ENCODE assay signal across 8 mouse cellular contexts in the genomic region with DNA sequence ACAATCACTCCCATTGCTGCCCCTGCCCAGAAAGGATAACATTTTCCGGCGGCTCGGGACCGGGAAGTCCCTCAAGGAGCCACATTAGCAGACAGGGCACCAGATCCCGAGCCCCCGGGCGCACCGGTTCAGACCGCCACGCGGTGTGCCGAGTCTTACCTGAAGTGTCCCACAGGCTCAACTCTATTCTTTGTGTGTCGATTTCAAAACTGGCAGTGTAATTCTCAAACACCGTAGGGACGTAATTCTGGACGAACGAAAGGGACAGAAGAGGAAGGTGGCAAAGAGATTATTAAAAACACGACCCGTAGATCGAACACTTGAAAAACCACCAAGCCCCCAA. TPM values are rescaled to one million over a fixed set of nuclear protein-coding genes. Genes with fewer than 3 reads are reported as not detected.
DNase-seq lines count a peak whose midpoint lies in the region; ATAC-seq and TF ChIP-seq lines count a peak whose summit lies in the region.

No protein-coding gene starts in this region.

- peak overlapping the region; percentile 84 for H3K9ac ChIP-seq in kidney, postnatal 0 days (ENCODE audit: low read depth, low read length)
- peak overlapping the region; percentile 100 for H3K9ac ChIP-seq in hindbrain, embryonic 13.5 days
- H3K9ac ChIP-seq in midbrain, embryonic 14.5 days (replicated peaks; ENCODE audit: low read length): peak overlapping the region; percentile 99

- ATAC-seq in kidney, postnatal 0 days (replicated peaks; ENCODE audit: low FRiP score, low read depth): peak; percentile 17; the same call in 1 of the 2 replicates
- ATAC-seq in hindbrain, embryonic 13.5 days (ENCODE audit: low FRiP score): peak; percentile 15; the same call in 1 of the 2 replicates
- ATAC-seq in midbrain, embryonic 14.5 days (ENCODE audit: low FRiP score, low TSS enrichment): peak; percentile 15; the same call in 1 of the 2 replicates

- no peaks in the 10 kb centered on the region for H3K27me3 ChIP-seq in kidney, postnatal 0 days (ENCODE audit: insufficient read depth, low read length)
- no peaks in the 10 kb centered on the region for H3K27me3 ChIP-seq in hindbrain, embryonic 13.5 days
- no peaks in the 10 kb centered on the region for H3K27me3 ChIP-seq in midbrain, embryonic 14.5 days (ENCODE audit: control insufficient read depth, insufficient read depth, low read length)

- H3K36me3 ChIP-seq in kidney, postnatal 0 days (ENCODE audit: insufficient read depth, low read length): 0 out of 2 replicates have a peak, but pooled peaks cover 4% of the 10 kb centered on the region
- no peaks in the 10 kb centered on the region for H3K36me3 ChIP-seq in hindbrain, embryonic 13.5 days
- peaks cover 9% of the 10 kb centered on the region for H3K36me3 ChIP-seq in midbrain, embryonic 14.5 days (ENCODE audit: control insufficient read depth, insufficient read depth, low read length)

- no peak for TF ChIP-seq CTCF in kidney, postnatal 0 days (IDR thresholded peaks at IDR 0.05; ENCODE audit: low read depth)
- no peak for TF ChIP-seq CTCF in cortical plate, adult 2 months (IDR thresholded peaks at IDR 0.05; ENCODE audit: extremely low read depth, insufficient read depth, low read length)

- no peaks in the 10 kb centered on the region for H3K9me3 ChIP-seq in kidney, postnatal 0 days (replicated peaks; ENCODE audit: low read length)
- H3K9me3 ChIP-seq in hindbrain, embryonic 13.5 days: no peaks in the 10 kb centered on the region
- no peaks in the 10 kb centered on the region for H3K9me3 ChIP-seq in midbrain, embryonic 14.5 days (ENCODE audit: control insufficient read depth, low read length)

- DNase-seq in kidney, postnatal 0 days (ENCODE audit: low spot score): peak; percentile 27
- no peak for DNase-seq in kidney, postnatal 4 days
- DNase-seq in midbrain, embryonic 14.5 days: no peak
- no peak for DNase-seq in cerebellum, postnatal 25 days
- DNase-seq in ovary, postnatal 10 days (ENCODE audit: low spot score): no peak
- DNase-seq in kidney, adult 9 months: no peak

- H3K27ac ChIP-seq in kidney, postnatal 0 days: peak overlapping the region; percentile 90
- peak overlapping the region; percentile 79 for H3K27ac ChIP-seq in cortical plate, adult 2 months (ENCODE audit: insufficient read depth, low read length)
- H3K27ac ChIP-seq in hindbrain, embryonic 13.5 days: peak overlapping the region; percentile 97
- peak overlapping the region; percentile 93 for H3K27ac ChIP-seq in midbrain, embryonic 14.5 days (replicated peaks; ENCODE audit: low read depth, low read length)

- peaks cover 25% of the 10 kb centered on the region; the same call in 1 of the 2 replicates for H3K4me1 ChIP-seq in kidney, postnatal 0 days (replicated peaks; ENCODE audit: insufficient read depth, low read length)
- H3K4me1 ChIP-seq in cortical plate, adult 2 months (ENCODE audit: control insufficient read depth, insufficient read depth, low read length): no peaks in the 10 kb centered on the region
- peaks cover 21% of the 10 kb centered on the region for H3K4me1 ChIP-seq in hindbrain, embryonic 13.5 days (replicated peaks)
- H3K4me1 ChIP-seq in midbrain, embryonic 14.5 days (ENCODE audit: control insufficient read depth, insufficient read depth, low read length): peaks cover 21% of the 10 kb centered on the region

- H3K4me3 ChIP-seq in kidney, postnatal 0 days (replicated peaks; ENCODE audit: low read depth, low read length): peak overlapping the region; percentile 85
- H3K4me3 ChIP-seq in cortical plate, adult 2 months (ENCODE audit: insufficient read depth, low read length): peak overlapping the region; percentile 89
- peak overlapping the region; percentile 96 for H3K4me3 ChIP-seq in hindbrain, embryonic 13.5 days
- peak overlapping the region; percentile 98 for H3K4me3 ChIP-seq in midbrain, embryonic 14.5 days (replicated peaks; ENCODE audit: low read depth, low read length)

- under 1% methylated on average over 20 of the region's 20 CpGs for WGBS in kidney, postnatal 0 days
- 0% methylated on average over 20 of the region's 20 CpGs for whole genome bisulfite sequencing in hindbrain, embryonic 13.5 days
- under 1% methylated on average over 20 of the region's 20 CpGs for WGBS in midbrain, embryonic 14.5 days

- no peak for TF ChIP-seq POLR2A in cortical plate, adult 2 months (IDR thresholded peaks at IDR 0.05; ENCODE audit: extremely low read depth, insufficient read depth, low read length)

- peak overlapping the region; percentile 88 for H3K4me2 ChIP-seq in kidney, postnatal 0 days (ENCODE audit: low read length)
- H3K4me2 ChIP-seq in hindbrain, embryonic 13.5 days: peak overlapping the region; percentile 65
- H3K4me2 ChIP-seq in midbrain, embryonic 14.5 days (ENCODE audit: low read length): peak overlapping the region; percentile 73

RNA-seq across cellular contexts. Expression of a gene that starts 0.9 kb away (rescaled TPM):
- polyA plus RNA-seq in kidney, postnatal 0 days (2015; fragmentation: Nextera tagmentation; extraction: Ambion mirVana): 30.4 and 31.1 TPM in 2 replicates
- polyA plus RNA-seq in cortical plate, adult 2 months (2012; rRNA removed): 10.4 and 10.5 TPM in 2 replicates
- polyA plus RNA-seq in hindbrain, embryonic 13.5 days (2015; fragmentation: Nextera tagmentation; extraction: Ambion mirVana): 244 and 250 TPM in 2 replicates
- 210 and 322 TPM in 2 replicates for polyA plus RNA-seq in midbrain, embryonic 14.5 days (2014; fragmentation: Nextera tagmentation; extraction: Ambion mirVana)
